ENCODE assay signal across 10 mouse cellular contexts in the genomic region with DNA sequence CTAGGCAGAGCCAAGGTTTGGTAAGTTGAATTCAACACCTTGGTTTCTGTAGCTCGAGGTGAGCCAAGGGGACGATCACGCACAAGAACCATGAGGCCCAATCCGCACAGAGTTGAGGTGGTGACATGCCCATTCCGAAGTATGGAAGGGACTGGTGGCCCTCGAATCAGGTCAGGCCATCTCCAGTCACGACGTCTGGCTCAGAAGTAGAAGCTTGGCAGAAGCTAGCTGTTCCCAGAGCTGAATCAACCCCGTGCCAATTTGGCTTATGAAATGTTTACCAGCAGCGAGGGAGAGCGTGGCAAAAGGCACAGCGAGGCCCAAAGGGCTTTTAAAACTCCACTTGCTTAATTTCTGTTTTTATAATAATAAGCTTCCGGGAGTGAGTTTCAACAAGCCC. TPM values are rescaled to one million over a fixed set of nuclear protein-coding genes. Genes with fewer than 3 reads are reported as not detected.
A peak's percentile ranks its signal among the peaks of the same experiment; 100 is the strongest.
DNase-seq lines count a peak whose midpoint lies in the region; ATAC-seq lines count a peak whose summit lies in the region.
"Had no signal": no experiment of that assay in that cellular context is flagged by ENCODE, and none has a peak within 500 bp of the region (broad histone marks: within the 10 kb centered on the region; RNA-seq: fewer than 3 reads in every experiment).

No protein-coding gene starts in this region.

- intact Hi-C loops in heart, postnatal 14 days (cut with DNase I) = no loop called here

- no peaks in the 10 kb centered on the region for H3K36me3 ChIP-seq in heart, embryonic 10.5 days
- no peaks in the 10 kb centered on the region for H3K36me3 ChIP-seq in limb, embryonic 10.5 days

- H3K9me3 ChIP-seq in heart, embryonic 10.5 days = no peaks in the 10 kb centered on the region
- no peaks in the 10 kb centered on the region for H3K9me3 ChIP-seq in limb, embryonic 10.5 days (replicated peaks)

- no peak overlapping the region for H3K27ac ChIP-seq in heart, embryonic 10.5 days
- no peak overlapping the region for H3K27ac ChIP-seq in limb, embryonic 10.5 days

- peaks cover 6% of the 10 kb centered on the region; the same call in 1 of the 2 replicates for H3K4me1 ChIP-seq in heart, embryonic 10.5 days
- peaks cover 2% of the 10 kb centered on the region; the same call in 1 of the 2 replicates for H3K4me1 ChIP-seq in limb, embryonic 10.5 days

- 89% methylated on average over 13 of the region's 13 CpGs for WGBS in heart, embryonic 10.5 days
- WGBS in limb, embryonic 10.5 days = 93% methylated on average over 13 of the region's 13 CpGs

- DNase-seq in heart, adult 18-20 months = peak; percentile 74 to 87
- DNase-seq in heart, embryonic 10.5 days (ENCODE audit: low spot score) = no peak
- peak; percentile 22 for DNase-seq in urinary bladder, postnatal 14 days (ENCODE audit: low spot score)
- DNase-seq in urinary bladder, adult 2 months (ENCODE audit: low spot score) = no peak
- peak; percentile 23 to 50 for DNase-seq in heart, postnatal 14 days
- DNase-seq in limb, embryonic 10.5 days (ENCODE audit: low spot score) = no peak

- no peak for ATAC-seq in monocyte, adult 5-6 weeks (replicated peaks; ENCODE audit: insufficient number of reproducible peaks, low FRiP score, low TSS enrichment, poor library complexity, severe bottlenecking)
- no peak for ATAC-seq in megakaryocyte, adult 5-6 weeks (ENCODE audit: poor library complexity, severe bottlenecking)

- no peaks in the 10 kb centered on the region for H3K27me3 ChIP-seq in heart, embryonic 10.5 days (ENCODE audit: insufficient read depth, poor library complexity, severe bottlenecking)
- H3K27me3 ChIP-seq in limb, embryonic 10.5 days (ENCODE audit: low read depth, poor library complexity, severe bottlenecking) = no peaks in the 10 kb centered on the region

- no peak overlapping the region for H3K4me3 ChIP-seq in heart, embryonic 10.5 days
- no peak overlapping the region for H3K4me3 ChIP-seq in limb, embryonic 10.5 days

RNA-seq across cellular contexts. Expression of a gene that starts 34.6 kb away (rescaled TPM):
- total RNA-seq in heart, adult 18-20 months (2021) = not detected
- not detected in 2 replicates for polyA plus RNA-seq in heart, embryonic 10.5 days (2016; fragmentation: Nextera tagmentation; extraction: Ambion mirVana)
- 0.01 TPM in 1 of 2 replicates, not detected in the other for polyA plus RNA-seq in urinary bladder, adult 2 months (2012; rRNA removed)
- not detected for total RNA-seq in heart, postnatal 14 days (2021)
- not detected in 3 replicates for total RNA-seq in monocyte, adult 5-6 weeks (2017)
- not detected in 2 replicates for total RNA-seq in megakaryocyte, adult 5-6 weeks (2015)
- total RNA-seq in megakaryocyte, adult 5-6 weeks (2017) = 0.07 TPM in 1 of 2 replicates, not detected in the other
- polyA plus RNA-seq in limb, embryonic 10.5 days (2016; fragmentation: Nextera tagmentation; extraction: Ambion mirVana) = not detected in 2 replicates
- total RNA-seq: layer of hippocampus, adult 18-20 months had no signal
- polyA plus RNA-seq: frontal cortex, adult 2 months had no signal

RNA-seq across cellular contexts. Expression of a gene that starts 51.0 kb away (rescaled TPM):
- total RNA-seq in heart, adult 18-20 months (2021) = 100 to 1,000 TPM in 1 of 2 experiments, 10 to 100 TPM in 1; 30.8 to 212 TPM
- polyA plus RNA-seq in heart, embryonic 10.5 days (2016; fragmentation: Nextera tagmentation; extraction: Ambion mirVana) = 2.5 and 5.5 TPM in 2 replicates
- polyA plus RNA-seq in urinary bladder, adult 2 months (2012; rRNA removed) = 190 and 197 TPM in 2 replicates
- total RNA-seq in heart, postnatal 14 days (2021) = 10 to 100 TPM; 14.7 to 32.9 TPM
- 26.3 to 41.6 TPM (median 32.4 TPM) in 3 replicates for total RNA-seq in monocyte, adult 5-6 weeks (2017)
- 0.54 and 0.64 TPM in 2 replicates for total RNA-seq in megakaryocyte, adult 5-6 weeks (2015)
- 0.18 and 0.98 TPM in 2 replicates for total RNA-seq in megakaryocyte, adult 5-6 weeks (2017)
- 15.9 and 16.6 TPM in 2 replicates for polyA plus RNA-seq in limb, embryonic 10.5 days (2016; fragmentation: Nextera tagmentation; extraction: Ambion mirVana)

Comparison
In these comparisons a context has a peak if more than half of its experiments do, and no peak if none do; other contexts are left out.
1. DNase-seq: peak in heart, adult 18-20 months (2 of 2), urinary bladder, postnatal 14 days (single experiment) and heart, postnatal 14 days (2 of 2); none in heart, embryonic 10.5 days (single experiment), urinary bladder, adult 2 months (single experiment) and limb, embryonic 10.5 days (single experiment).
2. RNA of a gene that starts 51.0 kb away (total RNA-seq): 30.8 to 212 TPM in heart, adult 18-20 months, 14.7 to 32.9 TPM in heart, postnatal 14 days and 26.3 to 41.6 TPM in monocyte, adult 5-6 weeks; 0.18 to 0.98 TPM in megakaryocyte, adult 5-6 weeks; every median in the first group is over 4 times any median in the second.